Mouse (Mus musculus) erythroblast, embryonic 14.5 days (primary cell): ENCODE measurements around the gene Magoh. TPM values are rescaled to one million over a fixed set of nuclear protein-coding genes. Genes with fewer than 3 reads are reported as not detected.

Experiments used
- H3K27me3 ChIP-seq: 2 replicates; pipeline ENCODE4 v1.6.1; 2012; ENCODE audit warnings: inconsistent platforms; ENCODE audit not compliant: control insufficient read depth
- H3K36me3 ChIP-seq: 2 replicates; pipeline ENCODE4 v1.6.1; 2012; ENCODE audit warnings: mild to moderate bottlenecking, inconsistent platforms; ENCODE audit not compliant: control insufficient read depth
- H3K4me1 ChIP-seq: 2 replicates; pipeline ENCODE4 v1.6.1; 2012; ENCODE audit warnings: inconsistent platforms; ENCODE audit not compliant: control insufficient read depth
- H3K4me3 ChIP-seq: replicated peaks from 2 replicates; pipeline ENCODE3; 2012; ENCODE audit warnings: moderate library complexity, mild to moderate bottlenecking, inconsistent platforms
- H3K9me3 ChIP-seq: 2 replicates; pipeline ENCODE4 v1.6.1; 2012; ENCODE audit warnings: low read length, inconsistent platforms, mixed read lengths; ENCODE audit not compliant: control insufficient read depth
- GATA1 ChIP-seq: IDR thresholded peaks from 2 replicates; pipeline ENCODE4 v1.6.1; 2012; ENCODE audit warnings: low read length, inconsistent platforms, mixed read lengths
- TAL1 ChIP-seq: IDR thresholded peaks from 3 replicates; pipeline ENCODE4 v1.6.1; 2012; ENCODE audit warnings: low read length, inconsistent platforms, mixed read lengths
- polyA plus RNA-seq: library from polyadenylated mRNA; stranded (reverse); fragments of >175 nt; gene quantifications from 2 replicates; pipeline ENCODE4 v1.2.3, GENCODE M21; 2012

Gene Magoh
- polyA plus RNA-seq, 1 experiment, result 0.84 TPM

DNA sequence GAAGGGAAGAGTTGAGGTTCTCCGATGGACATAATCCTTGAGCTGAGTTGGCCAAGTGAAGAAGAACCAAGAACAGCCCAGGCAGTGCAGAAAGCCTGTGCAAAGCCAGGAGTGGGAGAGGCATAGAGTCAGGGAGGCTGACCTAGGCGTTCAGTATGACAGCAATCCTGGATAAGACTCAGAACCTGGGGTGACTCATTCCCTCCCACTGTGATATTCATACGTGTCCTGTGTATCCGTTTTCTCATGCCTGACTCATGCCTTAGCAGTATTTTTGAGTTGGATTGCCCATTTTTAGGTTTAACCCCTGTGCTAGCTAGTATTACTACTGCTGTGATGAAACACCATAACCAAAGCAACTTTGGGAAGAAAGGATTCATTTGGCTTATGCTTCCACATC, 14.7 kb upstream of the Magoh start:
- TF ChIP-seq TAL1, result no peak
- no peak for TF ChIP-seq GATA1
- H3K9me3 ChIP-seq, result no peaks in the 10 kb centered on the region
- peaks cover 4% of the 10 kb centered on the region; the same call in 1 of the 2 replicates for H3K4me1 ChIP-seq
- no peaks in the 10 kb centered on the region for H3K27me3 ChIP-seq
- H3K36me3 ChIP-seq, result peaks cover 61% of the 10 kb centered on the region
- H3K4me3 ChIP-seq, result no peak overlapping the region

DNA sequence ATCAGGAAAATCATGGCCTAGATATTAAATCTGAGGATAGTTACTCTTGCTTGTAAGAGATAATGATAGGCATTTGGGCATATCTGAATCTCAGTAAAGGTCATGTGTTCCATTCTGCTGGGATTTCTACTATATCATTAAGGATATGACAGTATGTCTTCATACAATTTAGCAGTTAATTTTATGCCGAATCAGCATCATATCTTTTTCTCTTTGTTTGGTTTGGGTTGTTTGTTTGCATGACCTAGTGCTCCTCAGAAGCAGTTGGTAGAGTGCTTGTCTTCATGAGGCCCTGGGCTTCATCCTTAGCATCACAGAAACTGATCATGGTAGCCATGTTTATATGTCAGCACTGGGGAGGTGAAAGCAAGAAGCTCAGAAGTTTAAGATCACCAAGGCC, 2.1 kb downstream of the Magoh start:
- TF ChIP-seq GATA1 (no peak), TAL1 (no peak)
- Histone ChIP-seq H3K9me3 (no peaks in the 10 kb centered on the region), H3K4me1 (peaks cover 28% of the 10 kb centered on the region), H3K27me3 (no peaks in the 10 kb centered on the region), H3K36me3 (peaks cover 59% of the 10 kb centered on the region), H3K4me3 (no peak overlapping the region)

- TF ChIP-seq TAL1, result no peak
- TF ChIP-seq GATA1, result no peak
- Histone ChIP-seq H3K9me3 (no peaks in the 10 kb centered on the region), H3K4me1 (peaks cover 39% of the 10 kb centered on the region), H3K36me3 (peaks cover 75% of the 10 kb centered on the region), H3K4me3 (no peak overlapping the region), H3K27me3 (no peaks in the 10 kb centered on the region)
These were observed 6.8 kb downstream of the Magoh start for GRCm38 (mm10) chr4:107886371-107886770.

DNA sequence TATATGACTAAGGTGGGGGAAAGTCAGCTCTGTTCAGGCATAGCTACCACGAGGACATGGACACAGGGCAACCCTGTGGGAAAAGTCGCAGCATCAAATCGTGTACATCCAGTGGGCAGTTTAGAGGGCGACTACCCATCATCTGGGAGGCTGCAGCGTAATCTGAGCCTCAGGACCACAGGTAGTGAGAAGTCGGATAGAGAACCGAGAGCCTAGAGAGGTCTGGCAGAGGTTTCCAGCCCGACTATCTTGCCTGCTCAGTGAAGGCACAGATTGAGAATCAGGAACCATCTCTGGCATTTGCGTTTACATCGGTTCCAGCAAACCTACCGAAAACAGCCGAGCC, 9.8 kb downstream of the Magoh start:
- peak overlapping the region; percentile 79 for H3K4me3 ChIP-seq
- no peak for TF ChIP-seq TAL1
- TF ChIP-seq GATA1, result no peak
- H3K36me3 ChIP-seq, result peaks cover 72% of the 10 kb centered on the region
- H3K9me3 ChIP-seq, result no peaks in the 10 kb centered on the region
- H3K27me3 ChIP-seq, result no peaks in the 10 kb centered on the region
- peaks cover 35% of the 10 kb centered on the region for H3K4me1 ChIP-seq

GRCm38 (mm10) chr4:107889731-107890432, 10.3 kb downstream of the Magoh start, which contains the start of gene 0610037L13Rik:
Gene 0610037L13Rik, plus strand, starts transcription at chr4:107889813.
- H3K27me3 ChIP-seq, result no peaks in the 10 kb centered on the region
- H3K36me3 ChIP-seq, result peaks cover 72% of the 10 kb centered on the region
- peaks cover 35% of the 10 kb centered on the region for H3K4me1 ChIP-seq
- H3K4me3 ChIP-seq, result peak within 1 kb of the TSS; percentile 79
- no peaks in the 10 kb centered on the region for H3K9me3 ChIP-seq
- no peak for TF ChIP-seq GATA1
- no peak for TF ChIP-seq TAL1

GRCm38 (mm10) chr4:107892663-107893062, 13.1 kb downstream of the Magoh start:
- TF ChIP-seq TAL1 (no peak), GATA1 (no peak)
- H3K4me1 ChIP-seq, result peaks cover 32% of the 10 kb centered on the region
- no peaks in the 10 kb centered on the region for H3K27me3 ChIP-seq
- H3K9me3 ChIP-seq, result no peaks in the 10 kb centered on the region
- no peak overlapping the region for H3K4me3 ChIP-seq
- H3K36me3 ChIP-seq, result peaks cover 69% of the 10 kb centered on the region

- TF ChIP-seq TAL1 (no peak), GATA1 (no peak)
- no peak overlapping the region for H3K4me3 ChIP-seq
These were observed 19.8 kb downstream of the Magoh start for GRCm38 (mm10) chr4:107899211-107899927.

GRCm38 (mm10) chr4:107900206-107900605, 20.7 kb downstream of the Magoh start:
- no peak for TF ChIP-seq GATA1
- TF ChIP-seq TAL1, result no peak
- peaks cover 5% of the 10 kb centered on the region for H3K4me1 ChIP-seq
- no peaks in the 10 kb centered on the region for H3K9me3 ChIP-seq
- peaks cover 71% of the 10 kb centered on the region for H3K36me3 ChIP-seq
- H3K27me3 ChIP-seq, result no peaks in the 10 kb centered on the region
- no peak overlapping the region for H3K4me3 ChIP-seq

More at GRCm38 (mm10) chr4:107899211-107899927, 19.8 kb downstream of the Magoh start:
- peaks cover 3% of the 10 kb centered on the region for H3K4me1 ChIP-seq
- no peaks in the 10 kb centered on the region for H3K27me3 ChIP-seq
- no peaks in the 10 kb centered on the region for H3K9me3 ChIP-seq
- peaks cover 70% of the 10 kb centered on the region for H3K36me3 ChIP-seq

DNA sequence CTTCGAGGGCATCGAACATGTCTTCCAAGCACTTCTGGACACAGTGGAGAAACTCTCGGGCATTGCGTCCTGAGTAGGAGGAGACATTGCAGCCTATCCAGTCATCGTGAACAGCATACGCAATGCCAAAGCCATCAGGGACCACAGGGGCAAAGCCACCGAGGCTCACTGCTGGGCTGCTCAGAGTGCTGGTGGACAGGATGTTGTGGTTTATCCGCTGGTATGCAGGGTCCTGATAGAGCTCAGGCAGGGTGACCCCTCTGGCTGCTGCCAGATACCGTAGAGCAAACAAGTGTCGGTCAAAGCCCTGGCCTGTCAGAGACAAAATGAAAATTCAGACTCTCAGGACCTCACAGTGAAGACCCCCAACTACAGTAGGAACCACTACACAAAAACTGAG, 24.7 kb downstream of the Magoh start:
- Histone ChIP-seq H3K27me3 (no peaks in the 10 kb centered on the region), H3K4me3 (no peak overlapping the region), H3K9me3 (no peaks in the 10 kb centered on the region), H3K4me1 (peaks cover 5% of the 10 kb centered on the region), H3K36me3 (peaks cover 67% of the 10 kb centered on the region)
- TF ChIP-seq TAL1 (no peak), GATA1 (no peak)
